Mouse (Mus musculus) kidney, embryonic 16.5 days (tissue): ENCODE measurements around the gene Mgst3. TPM values are rescaled to one million over a fixed set of nuclear protein-coding genes. Genes with fewer than 3 reads are reported as not detected.
A peak's percentile ranks its signal among the peaks of the same experiment; 100 is the strongest.

Source experiments
- ATAC-seq: fragments of 200-750 bp; cut with Nextera tagmentation; 2 replicates; pipeline ENCODE4 v1.8.0; 2017; ENCODE audit warnings: moderate TSS enrichment; ENCODE audit not compliant: low FRiP score, low TSS enrichment
- H3K27ac ChIP-seq: fragments of 300-500 bp; sonication (generic); 2 replicates; pipeline ENCODE4 v1.5.1; 2014; ENCODE audit warnings: low read length
- H3K27me3 ChIP-seq: fragments of 300-500 bp; sonication (generic); 2 replicates; pipeline ENCODE4 v1.6.1; 2014; ENCODE audit warnings: low read length, control low read depth, mixed read lengths; ENCODE audit not compliant: insufficient read depth
- H3K36me3 ChIP-seq: fragments of 300-500 bp; sonication (generic); 2 replicates; pipeline ENCODE4 v1.6.1; 2014; ENCODE audit warnings: low read length, control low read depth, mixed read lengths; ENCODE audit not compliant: insufficient read depth
- H3K4me1 ChIP-seq: fragments of 300-500 bp; sonication (generic); 2 replicates; pipeline ENCODE4 v1.6.1; 2014; ENCODE audit warnings: low read length, control low read depth, mixed read lengths; ENCODE audit not compliant: insufficient read depth
- H3K4me2 ChIP-seq: fragments of 300-500 bp; sonication (generic); replicated peaks from 2 replicates; pipeline ENCODE4 v1.6.1; 2014; ENCODE audit warnings: low read depth, low read length
- H3K4me3 ChIP-seq: fragments of 300-500 bp; sonication (generic); 2 replicates; pipeline ENCODE4 v1.5.1; 2014; ENCODE audit warnings: mild to moderate bottlenecking, low read length
- H3K9ac ChIP-seq: fragments of 300-500 bp; sonication (generic); replicated peaks from 2 replicates; pipeline ENCODE4 v1.6.1; 2014; ENCODE audit warnings: low read length
- H3K9me3 ChIP-seq: fragments of 300-500 bp; sonication (generic); 2 replicates; pipeline ENCODE4 v1.6.1; 2016; ENCODE audit warnings: low read length, control low read depth
- WGBS: fragments of 180-500 bp; shearing (Covaris S2); extraction: QIAGEN DNeasy Blood & Tissue Kit; methylation state at CpG from one replicate; pipeline ENCODE4 v1.1.7; 2014; 5-methylcytosine and 5-hydroxymethylcytosine counted together
- microRNA-seq: library from miRNA; unstranded; fragments of <30 nt; microRNA quantifications from one replicate; pipeline ENCODE4, GENCODE M21; 2016
- polyA plus RNA-seq: library from polyadenylated mRNA; unstranded; fragments of >200 nt; fragmentation: Nextera tagmentation; extraction: Ambion mirVana; gene quantifications from 2 replicates; pipeline ENCODE4 v1.2.1, GENCODE M21; 2015

Mgst3 gene
- polyA plus RNA-seq, 1 experiment from 2014 or later = 58.0 TPM

- no peaks in the 10 kb centered on the region for H3K9me3 ChIP-seq
- H3K4me2 ChIP-seq = no peak overlapping the region
- H3K36me3 ChIP-seq = peaks cover 40% of the 10 kb centered on the region
- WGBS = 86% methylated on average over 8 of the region's 8 CpGs
- H3K4me3 ChIP-seq = no peak overlapping the region
- H3K27ac ChIP-seq = no peak overlapping the region
- H3K9ac ChIP-seq = no peak overlapping the region
- H3K27me3 ChIP-seq = no peaks in the 10 kb centered on the region
- no peak for ATAC-seq
- no peaks in the 10 kb centered on the region for H3K4me1 ChIP-seq
Observed at GRCm38 (mm10) chr1:167331106-167331505, 62.5 kb downstream of the Mgst3 start.

GRCm38 (mm10) chr1:167328776-167329175 is 64.9 kb downstream of the Mgst3 start:
- 88% methylated on average over 6 of the region's 6 CpGs for WGBS
- Histone ChIP-seq H3K9me3 (no peaks in the 10 kb centered on the region), H3K4me3 (no peak overlapping the region), H3K4me2 (no peak overlapping the region), H3K27ac (no peak overlapping the region), H3K4me1 (no peaks in the 10 kb centered on the region), H3K9ac (no peak overlapping the region), H3K27me3 (no peaks in the 10 kb centered on the region), H3K36me3 (peaks cover 44% of the 10 kb centered on the region)
- no peak for ATAC-seq

Small RNA genes within 50 kb of the gene (microRNA-seq; reads per million reads assigned to microRNA genes)
- 1.6 reads per million, percentile 3 among the genes with 10 or more reads in this experiment for gene Gm25911

Other genes starting within 250 kb of the Mgst3 start
- gene Uck2, start 108.5 kb downstream of the Mgst3 start, polyA plus RNA-seq = 67.7 and 72.3 TPM in 2 replicates
- 117 and 125 TPM in 2 replicates for gene Tmco1, start 85.5 kb downstream of the Mgst3 start, polyA plus RNA-seq
- 62.6 and 63.4 TPM in 2 replicates for gene Aldh9a1, start 43.9 kb downstream of the Mgst3 start, polyA plus RNA-seq
- not detected in 2 replicates for gene Lrrc52, start 72.9 kb upstream of the Mgst3 start, polyA plus RNA-seq
- 1.9 and 2.1 TPM in 2 replicates for gene Rxrg, start 204.5 kb upstream of the Mgst3 start, polyA plus RNA-seq